Mouse (Mus musculus) frontal cortex, postnatal 25 days (tissue): ENCODE data around the gene Gpr182.

Experiments
- DNase-seq, 2 experiments: peaks; one replicate each; pipeline ENCODE4 v3.0.0; 2022; ENCODE audit warnings: low spot score in 2 of 2

The Gpr182 gene

DNA sequence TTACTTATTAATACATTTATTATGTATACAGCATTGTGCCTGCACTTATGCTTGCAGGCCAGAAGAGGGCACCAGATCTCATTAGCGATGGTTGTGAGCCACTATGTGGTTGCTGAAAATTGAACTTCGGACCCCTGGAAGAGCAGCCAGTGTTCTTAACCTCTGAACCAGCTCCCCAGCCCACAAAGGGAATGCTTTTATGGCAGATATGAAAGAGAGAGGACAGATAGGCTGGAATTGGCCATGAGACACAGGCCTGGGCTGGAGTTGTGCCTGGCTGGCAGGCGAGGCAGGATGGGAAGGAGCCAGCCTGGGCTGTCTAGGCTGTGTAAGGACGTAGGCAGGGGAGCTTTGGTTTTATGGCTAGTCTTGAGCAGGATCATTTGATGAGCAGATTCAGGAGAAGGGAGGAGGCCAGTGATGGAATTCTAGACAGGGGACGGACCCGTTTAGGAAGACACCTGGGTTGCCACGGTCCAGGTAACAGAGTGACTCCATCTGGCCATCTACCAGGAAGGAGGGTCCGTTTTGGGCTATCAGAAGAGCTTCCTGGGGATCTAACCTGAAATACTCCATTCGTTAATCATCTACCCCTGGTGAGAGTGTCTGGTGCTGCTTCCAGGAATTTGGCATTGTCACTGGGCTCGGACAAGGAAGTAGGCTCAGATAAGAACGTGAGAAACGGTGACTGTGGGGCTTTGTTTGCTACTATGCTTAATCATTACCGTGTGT is 13.2 kb downstream of the Gpr182 start:
- DNase-seq, result no peak

GRCm38 (mm10) chr10:127737552-127737951 is 14.0 kb downstream of the Gpr182 start:
- no peak for DNase-seq

- DNase-seq, result no peak
These were observed 14.6 kb downstream of the Gpr182 start for GRCm38 (mm10) chr10:127736916-127737315.

- no peak for DNase-seq
These were observed 15.3 kb downstream of the Gpr182 start for GRCm38 (mm10) chr10:127736266-127736665.

DNA sequence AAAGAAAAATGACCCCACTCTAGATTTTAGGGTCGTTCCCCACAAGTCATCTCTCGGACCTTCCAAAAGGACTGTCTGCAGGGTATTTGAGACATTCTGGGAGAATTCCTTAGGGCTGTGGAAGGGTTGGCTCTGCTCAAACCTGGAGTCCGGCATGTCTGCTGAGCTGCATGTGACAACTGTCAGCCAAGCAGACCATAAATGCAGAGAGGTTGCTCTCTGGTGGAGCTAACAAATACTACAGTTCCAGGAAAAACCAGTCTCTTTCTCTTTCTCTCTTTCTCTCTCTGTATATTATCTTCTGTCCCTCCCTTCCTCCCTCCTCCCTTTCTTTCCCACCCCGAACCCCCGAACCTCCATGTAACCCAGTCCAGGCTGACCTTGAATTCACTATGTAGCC is 17.1 kb downstream of the Gpr182 start:
- no peak for DNase-seq

DNA sequence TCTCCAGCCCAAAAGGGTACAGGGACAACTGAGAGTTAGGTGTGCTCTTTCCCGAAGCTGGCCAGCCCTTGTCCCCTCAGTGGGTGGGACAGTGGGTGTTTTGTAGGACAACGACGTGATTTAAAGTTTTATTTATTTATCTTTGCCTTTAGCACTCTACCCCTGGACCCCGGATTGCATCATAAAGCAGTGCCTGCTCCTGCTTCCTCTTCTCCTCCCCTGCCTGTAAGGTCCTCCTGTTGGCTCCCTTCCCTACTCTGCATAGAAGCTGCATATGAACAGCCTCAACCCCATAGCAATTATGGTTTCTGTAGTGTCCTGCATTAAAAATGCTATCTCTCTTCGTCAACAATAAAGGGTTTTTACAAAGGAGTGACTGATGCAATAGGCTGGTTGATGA is 20.1 kb downstream of the Gpr182 start:
- no peak for DNase-seq

DNA sequence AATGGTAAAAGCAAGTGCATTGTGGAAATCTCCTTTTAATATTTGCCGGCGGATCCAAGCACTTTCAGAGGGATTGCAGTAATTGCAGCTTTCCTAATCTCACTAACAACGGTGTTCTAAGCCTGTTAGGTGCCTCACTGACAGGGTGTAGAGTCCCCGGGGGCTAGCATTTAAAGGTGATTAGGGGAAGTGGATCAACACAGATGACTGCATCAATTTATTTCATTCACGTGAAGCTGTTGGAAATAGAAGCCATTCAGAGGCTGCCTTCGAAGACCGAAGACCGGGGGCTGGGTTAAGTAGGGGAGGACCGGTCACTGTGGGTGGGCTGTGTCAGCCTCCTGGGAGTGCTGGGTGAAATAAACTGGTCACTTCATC is 20.6 kb downstream of the Gpr182 start:
- no peak for DNase-seq

GRCm38 (mm10) chr10:127730285-127730932 is 21.1 kb downstream of the Gpr182 start:
- no peak for DNase-seq

GRCm38 (mm10) chr10:127728437-127728836 is 23.1 kb downstream of the Gpr182 start:
- no peak for DNase-seq

- DNase-seq, result no peak
These were observed 26.4 kb downstream of the Gpr182 start for GRCm38 (mm10) chr10:127725136-127725535.

- DNase-seq, result no peak
These were observed 27.4 kb downstream of the Gpr182 start, which contains the start of gene Tac2 for GRCm38 (mm10) chr10:127724178-127724577. Gene Tac2 (plus strand): TSS chr10:127724478.

- no peak for DNase-seq
These were observed 29.7 kb downstream of the Gpr182 start for GRCm38 (mm10) chr10:127721671-127722418.

DNA sequence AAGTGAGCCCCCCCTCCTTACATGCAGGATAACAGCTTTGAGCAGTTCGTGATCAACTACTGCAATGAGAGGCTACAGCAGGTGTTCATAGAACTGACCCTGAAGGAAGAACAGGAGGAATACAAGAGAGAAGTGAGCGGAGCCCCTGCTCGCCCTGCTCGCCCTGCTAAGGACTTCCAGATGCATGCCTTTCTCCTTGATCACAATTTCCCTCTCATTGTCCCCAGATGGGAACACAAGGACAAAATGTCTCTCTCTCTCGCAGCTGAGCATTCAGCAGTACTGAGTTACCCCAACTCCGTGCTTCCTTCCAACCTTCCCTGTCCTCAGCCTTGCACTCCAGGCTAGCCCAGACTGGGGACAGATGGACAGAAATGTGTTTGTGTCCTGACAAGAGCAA is 38.8 kb downstream of the Gpr182 start:
- no peak for DNase-seq

GRCm38 (mm10) chr10:127710331-127710730 is 41.2 kb downstream of the Gpr182 start:
- no peak for DNase-seq

DNA sequence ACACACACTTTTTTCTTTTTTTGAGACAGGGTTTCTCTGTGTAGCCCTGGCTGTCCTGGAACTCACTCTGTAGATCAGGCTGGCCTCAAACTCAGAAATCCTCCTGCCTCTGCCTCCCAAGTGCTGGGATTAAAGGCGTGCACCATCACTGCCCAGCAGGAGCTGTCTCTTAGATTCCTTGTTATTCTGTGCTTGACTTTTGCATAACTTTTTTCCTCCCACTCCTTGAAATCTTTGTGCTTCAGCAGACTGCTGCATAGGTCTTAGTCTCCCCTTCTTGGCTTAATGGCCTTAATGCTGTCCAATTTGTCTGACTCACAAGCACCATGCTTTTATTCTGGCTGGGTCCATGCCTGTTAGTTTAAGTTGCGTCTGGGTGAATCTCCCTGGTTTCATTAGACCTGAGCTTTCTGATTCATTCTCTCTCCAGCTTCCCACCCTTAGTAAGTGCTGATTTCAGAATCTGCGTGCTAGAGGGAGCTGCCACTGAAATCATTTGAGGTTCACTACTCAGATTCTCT is 42.6 kb downstream of the Gpr182 start:
- DNase-seq, result no peak

DNA sequence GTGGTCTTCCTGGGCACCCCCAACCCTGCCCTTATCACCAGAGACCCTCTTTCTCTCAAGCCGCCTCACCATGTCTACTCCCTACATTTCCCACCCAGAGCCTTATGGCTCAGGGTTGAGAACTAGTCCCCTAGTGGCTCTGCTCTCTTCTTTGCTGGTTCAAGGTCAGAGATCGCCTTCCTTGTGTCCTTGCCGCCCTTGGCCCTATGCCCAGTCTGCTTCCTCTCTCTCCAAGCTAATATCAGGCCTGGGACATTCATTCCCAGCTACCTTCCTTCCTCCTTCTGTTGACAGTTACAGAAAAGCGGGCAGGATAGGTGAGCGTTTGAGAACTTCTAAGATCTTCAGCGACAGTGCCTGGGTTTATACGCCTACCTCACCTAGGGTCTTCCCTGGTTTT is 43.8 kb downstream of the Gpr182 start:
- no peak for DNase-seq

DNA sequence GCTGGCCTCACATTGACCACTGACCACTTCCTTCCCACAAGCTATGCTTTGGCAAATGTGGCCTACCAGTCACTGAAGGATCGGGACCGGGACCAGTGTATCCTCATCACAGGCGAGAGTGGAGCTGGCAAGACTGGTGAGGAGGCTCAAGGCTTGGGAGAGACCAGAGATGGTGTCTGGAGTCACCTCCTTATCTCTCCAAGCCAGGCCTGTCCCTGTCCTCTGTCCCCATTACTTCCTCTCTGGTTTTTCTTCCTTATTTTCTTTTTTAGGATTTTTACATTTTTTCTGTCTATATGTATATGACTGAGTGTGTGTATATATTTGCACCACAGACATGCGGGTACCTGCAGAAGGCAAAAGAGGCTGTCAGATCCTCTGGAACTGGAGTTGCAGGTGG is 45.7 kb downstream of the Gpr182 start:
- no peak for DNase-seq

DNA sequence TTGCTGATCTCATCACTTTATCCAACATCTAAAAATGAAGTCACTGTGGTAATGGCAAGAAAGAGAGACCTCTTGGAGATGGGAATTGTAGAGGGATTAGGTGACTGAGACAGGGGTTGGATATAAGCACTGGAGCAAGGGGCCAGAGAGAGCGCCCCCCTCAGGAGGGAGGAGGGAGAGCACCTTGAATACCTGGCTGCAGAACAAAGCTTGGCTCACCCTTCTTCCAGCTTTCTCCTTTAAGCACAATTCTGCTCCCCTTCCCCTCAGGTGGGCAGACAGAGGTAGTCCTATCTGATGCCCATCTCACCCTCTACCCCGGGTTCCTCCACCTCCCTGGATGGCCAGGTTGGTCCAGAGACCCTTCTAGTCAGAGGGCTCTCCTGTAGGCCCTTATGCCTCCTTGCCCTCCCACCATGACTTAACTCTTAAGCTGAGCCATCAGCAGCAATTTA is 46.7 kb downstream of the Gpr182 start, which contains the start of gene Myo1a:
Gene Myo1a, plus strand, starts transcription at position 405 of the 455 bp plus-strand sequence.
- no peak for DNase-seq

GRCm38 (mm10) chr10:127704293-127704692 is 47.2 kb downstream of the Gpr182 start:
- no peak for DNase-seq

GRCm38 (mm10) chr10:127703299-127703698 is 48.2 kb downstream of the Gpr182 start:
- DNase-seq, result no peak

DNA sequence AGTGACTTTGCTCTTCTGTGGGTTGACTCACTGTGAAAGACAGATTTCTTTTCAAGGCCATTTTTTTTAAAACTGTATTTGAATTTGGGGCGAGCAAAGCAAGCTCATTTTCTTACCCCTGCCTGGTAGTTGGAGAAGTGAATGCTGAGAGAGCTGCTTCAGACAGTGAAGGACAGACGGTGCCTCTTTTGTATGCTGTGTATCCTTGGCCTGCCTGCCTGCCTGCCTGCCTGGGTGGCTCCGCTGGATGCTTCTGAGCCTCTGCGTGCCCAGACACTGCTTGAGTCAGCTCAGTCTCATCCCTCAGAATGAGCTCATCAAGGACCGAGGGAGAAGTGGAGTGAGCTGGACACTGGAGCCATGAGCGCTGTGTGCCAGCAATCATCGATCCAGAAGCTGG is 52.6 kb downstream of the Gpr182 start:
- DNase-seq, result no peak
